In genomic region chr6:77243541-77244231, GRCm38 (mm10) we compare ENCODE assay signal across 9 mouse cellular contexts. TPM values are rescaled to one million over a fixed set of nuclear protein-coding genes. Genes with fewer than 3 reads are reported as not detected.
DNase-seq lines count a peak whose midpoint lies in the region; ATAC-seq lines count a peak whose summit lies in the region.
"Had no signal": no experiment of that assay in that cellular context is flagged by ENCODE, and none has a peak within 500 bp of the region (broad histone marks: within the 10 kb centered on the region; RNA-seq: fewer than 3 reads in every experiment).

No protein-coding gene starts in this region.

- H3K36me3 ChIP-seq in lung, embryonic 15.5 days, result no peaks in the 10 kb centered on the region
- H3K36me3 ChIP-seq in hindbrain, embryonic 15.5 days, result no peaks in the 10 kb centered on the region
- no peaks in the 10 kb centered on the region for H3K36me3 ChIP-seq in limb, embryonic 12.5 days

- no peak overlapping the region for H3K27ac ChIP-seq in lung, embryonic 15.5 days
- peak overlapping the region; percentile 91 for H3K27ac ChIP-seq in hindbrain, embryonic 15.5 days (replicated peaks)
- no peak overlapping the region for H3K27ac ChIP-seq in limb, embryonic 12.5 days

- H3K4me1 ChIP-seq in lung, embryonic 15.5 days, result peaks cover 21% of the 10 kb centered on the region; the same call in 1 of the 2 replicates
- H3K4me1 ChIP-seq in hindbrain, embryonic 15.5 days (replicated peaks), result peaks cover 37% of the 10 kb centered on the region
- peaks cover 19% of the 10 kb centered on the region for H3K4me1 ChIP-seq in limb, embryonic 12.5 days (replicated peaks)

- no peaks in the 10 kb centered on the region for H3K9me3 ChIP-seq in lung, embryonic 15.5 days
- H3K9me3 ChIP-seq in hindbrain, embryonic 15.5 days, result no peaks in the 10 kb centered on the region
- no peaks in the 10 kb centered on the region for H3K9me3 ChIP-seq in limb, embryonic 12.5 days

- peak overlapping the region; percentile 35 for H3K4me3 ChIP-seq in lung, embryonic 15.5 days
- H3K4me3 ChIP-seq in hindbrain, embryonic 15.5 days, result peak overlapping the region; percentile 57
- H3K4me3 ChIP-seq in limb, embryonic 12.5 days (replicated peaks), result peak overlapping the region; percentile 48

- peak overlapping the region; percentile 76 for H3K4me2 ChIP-seq in lung, embryonic 15.5 days
- peak overlapping the region; percentile 76 for H3K4me2 ChIP-seq in hindbrain, embryonic 15.5 days
- peak overlapping the region; percentile 87 for H3K4me2 ChIP-seq in limb, embryonic 12.5 days

- peaks cover 57% of the 10 kb centered on the region for H3K27me3 ChIP-seq in lung, embryonic 15.5 days
- H3K27me3 ChIP-seq in hindbrain, embryonic 15.5 days, result no peaks in the 10 kb centered on the region
- H3K27me3 ChIP-seq in limb, embryonic 12.5 days, result peaks cover 74% of the 10 kb centered on the region

- DNase-seq in lung, postnatal 14 days, result no peak
- DNase-seq in embryo, embryonic 10 days (ENCODE audit: low spot score), result peak; percentile 70
- DNase-seq in retina, embryonic 14.5 days (ENCODE audit: low spot score), result peak; percentile 65
- DNase-seq in thymus, adult 18-20 months, result no peak
- no peak for DNase-seq in thymus, postnatal 36 days

- peak; percentile 56 for ATAC-seq in lung, embryonic 15.5 days (ENCODE audit: borderline replicate concordance, extremely low read depth, low FRiP score, low TSS enrichment)
- ATAC-seq in hindbrain, embryonic 15.5 days (ENCODE audit: low FRiP score, low read depth), result peak; percentile 63
- peak; percentile 43; the same call in 1 of the 2 replicates for ATAC-seq in limb, embryonic 12.5 days (ENCODE audit: insufficient number of reproducible peaks, insufficient read depth, low FRiP score, low TSS enrichment, low read depth)

- H3K9ac ChIP-seq in lung, embryonic 15.5 days, result no peak overlapping the region
- H3K9ac ChIP-seq in hindbrain, embryonic 15.5 days, result peak overlapping the region; percentile 55
- peak overlapping the region; percentile 44 for H3K9ac ChIP-seq in limb, embryonic 12.5 days (replicated peaks)

- under 1% methylated on average over 43 of the region's 43 CpGs for WGBS in lung, embryonic 15.5 days
- under 1% methylated on average over 43 of the region's 43 CpGs for WGBS in hindbrain, embryonic 15.5 days
- WGBS in limb, embryonic 12.5 days, result under 1% methylated on average over 43 of the region's 43 CpGs

RNA-seq across cellular contexts. Expression of gene Lrrtm1, which starts 1.2 kb away (rescaled TPM):
- polyA plus RNA-seq in lung, embryonic 15.5 days (2015; fragmentation: Nextera tagmentation; extraction: Ambion mirVana), result 0.76 and 1.1 TPM in 2 replicates
- polyA plus RNA-seq in hindbrain, embryonic 15.5 days (2015; fragmentation: Nextera tagmentation; extraction: Ambion mirVana), result 55.4 and 64.5 TPM in 2 replicates
- polyA plus RNA-seq in limb, embryonic 12.5 days (2016; fragmentation: Nextera tagmentation; extraction: Ambion mirVana), result 5.1 and 5.6 TPM in 2 replicates
- polyA plus RNA-seq: liver, embryonic 16.5 days had no signal

Comparison
In these comparisons a context has a peak if more than half of its experiments do, and no peak if none do; other contexts are left out.
1. DNase-seq: peak in embryo, embryonic 10 days (single experiment) and retina, embryonic 14.5 days (single experiment); none in lung, postnatal 14 days (single experiment), thymus, adult 18-20 months (0 of 2) and thymus, postnatal 36 days (0 of 2).
2. Peak in every context shown above with its lines, with median percentiles within 50 percentile points of each other: ATAC-seq, H3K4me2 ChIP-seq and H3K4me3 ChIP-seq.